Mouse (Mus musculus) midbrain, embryonic 14.5 days (tissue): ENCODE measurements around the gene Scgb2b7. TPM values are rescaled to one million over a fixed set of nuclear protein-coding genes. Genes with fewer than 3 reads are reported as not detected.
"Not testable (repeated sequence)": the region's sequence is repeated elsewhere in the genome, so short reads cannot be mapped to it uniquely, and the experiment has no call there.

Source experiments
- ATAC-seq: fragments of 200-750 bp; cut with Nextera tagmentation; 2 replicates; pipeline ENCODE4 v1.8.0; 2017; ENCODE audit warnings: moderate number of reproducible peaks, moderate library complexity; ENCODE audit not compliant: low FRiP score, low TSS enrichment
- DNase-seq: peaks from one replicate; pipeline ENCODE4 v3.0.0-alpha.2; 2015
- H3K27ac ChIP-seq: fragments of 300-500 bp; sonication (generic); replicated peaks from 2 replicates; pipeline ENCODE4 v1.5.1; 2014; ENCODE audit warnings: mild to moderate bottlenecking, low read depth, low read length, moderate library complexity
- H3K27me3 ChIP-seq: fragments of 300-500 bp; sonication (generic); 2 replicates; pipeline ENCODE4 v1.6.1; 2014; ENCODE audit warnings: low read length, control low read depth, mixed read lengths; ENCODE audit not compliant: control insufficient read depth, insufficient read depth
- H3K36me3 ChIP-seq: fragments of 300-500 bp; sonication (generic); 2 replicates; pipeline ENCODE4 v1.6.1; 2014; ENCODE audit warnings: low read length, control low read depth; ENCODE audit not compliant: control insufficient read depth, insufficient read depth
- H3K4me1 ChIP-seq: fragments of 300-500 bp; sonication (generic); 2 replicates; pipeline ENCODE4 v1.6.1; 2014; ENCODE audit warnings: mild to moderate bottlenecking, antibody characterized with exemption, low read length, control low read depth; ENCODE audit not compliant: control insufficient read depth, insufficient read depth
- H3K4me2 ChIP-seq: fragments of 300-500 bp; sonication (generic); 2 replicates; pipeline ENCODE4 v1.6.1; 2014; ENCODE audit warnings: mild to moderate bottlenecking, low read length, moderate library complexity
- H3K4me3 ChIP-seq: fragments of 300-500 bp; sonication (generic); replicated peaks from 2 replicates; pipeline ENCODE4 v1.5.1; 2014; ENCODE audit warnings: low read depth, low read length
- H3K9ac ChIP-seq: fragments of 300-500 bp; sonication (generic); replicated peaks from 2 replicates; pipeline ENCODE4 v1.6.1; 2014; ENCODE audit warnings: mild to moderate bottlenecking, low read length, moderate library complexity
- H3K9me3 ChIP-seq: fragments of 300-500 bp; sonication (generic); 2 replicates; pipeline ENCODE4 v1.6.1; 2016; ENCODE audit warnings: low read length, control low read depth, mixed read lengths; ENCODE audit not compliant: control insufficient read depth
- WGBS: fragments of 180-500 bp; shearing (Covaris S2); extraction: QIAGEN DNeasy Blood & Tissue Kit; methylation state at CpG from one replicate; pipeline ENCODE4 v1.1.7; 2014; 5-methylcytosine and 5-hydroxymethylcytosine counted together
- polyA plus RNA-seq: library from polyadenylated mRNA; unstranded; fragments of >200 nt; fragmentation: Nextera tagmentation; extraction: Ambion mirVana; gene quantifications from 2 replicates; pipeline ENCODE4 v1.2.1, GENCODE M21; 2014

Gene Scgb2b7
- not detected in 2 replicates for polyA plus RNA-seq

DNA sequence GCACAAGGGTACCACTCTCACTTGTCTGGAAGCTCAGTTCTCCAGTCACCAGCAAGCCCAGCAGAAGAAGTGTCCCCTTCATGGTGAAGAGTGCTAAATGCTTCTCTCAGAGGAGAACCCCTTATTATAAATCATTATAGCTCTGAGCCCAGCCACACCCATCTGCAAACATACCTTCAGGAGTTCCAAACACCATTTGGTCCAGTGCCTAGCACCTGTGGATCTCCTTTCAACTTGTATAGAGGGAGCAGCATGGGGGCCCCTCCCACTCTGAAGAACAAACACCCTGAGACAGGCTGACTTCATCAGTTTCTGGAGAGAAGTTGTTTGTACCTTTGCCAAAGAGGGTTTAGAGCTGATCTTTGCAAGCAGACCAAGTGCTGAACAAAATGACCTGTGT lies at the start of gene Scgb2b7:
Gene Scgb2b7 (minus strand): TSS at position 101 of the 400 bp plus-strand sequence.
- ATAC-seq, H3K4me2 ChIP-seq, H3K4me3 ChIP-seq, H3K9me3 ChIP-seq, H3K9ac ChIP-seq, DNase-seq, H3K4me1 ChIP-seq, H3K27ac ChIP-seq, H3K36me3 ChIP-seq, H3K27me3 ChIP-seq: not testable (repeated sequence)

GRCm38 (mm10) chr7:31712365-31712764 lies 6.8 kb upstream of the Scgb2b7 start, which contains the start of gene Scgb1b7:
Gene Scgb1b7 (plus strand): TSS chr7:31712665.
- not testable (repeated sequence) for H3K27me3 ChIP-seq, H3K4me2 ChIP-seq, H3K27ac ChIP-seq, ATAC-seq, H3K9me3 ChIP-seq, H3K4me3 ChIP-seq, H3K9ac ChIP-seq, H3K4me1 ChIP-seq, H3K36me3 ChIP-seq, DNase-seq
- 80% methylated on average over 4 of the region's 5 CpGs for WGBS

Other genes starting within 250 kb of the Scgb2b7 start
- not detected in 2 replicates for gene Scgb1b7, start 6.9 kb upstream of the Scgb2b7 start, polyA plus RNA-seq